Mouse (Mus musculus) cerebellum, postnatal 10 days (tissue): Measurements from ENCODE around the gene Gm21858.
"Not testable (repeated sequence)": the region's sequence is repeated elsewhere in the genome, so short reads cannot be mapped to it uniquely, and the experiment has no call there.

Experiments used
- DNase-seq, 2 experiments: peaks; one replicate each; pipeline ENCODE4 v3.0.0; 2021; ENCODE audit warnings: mixed read lengths in 2 of 2

Gm21858 gene

DNA sequence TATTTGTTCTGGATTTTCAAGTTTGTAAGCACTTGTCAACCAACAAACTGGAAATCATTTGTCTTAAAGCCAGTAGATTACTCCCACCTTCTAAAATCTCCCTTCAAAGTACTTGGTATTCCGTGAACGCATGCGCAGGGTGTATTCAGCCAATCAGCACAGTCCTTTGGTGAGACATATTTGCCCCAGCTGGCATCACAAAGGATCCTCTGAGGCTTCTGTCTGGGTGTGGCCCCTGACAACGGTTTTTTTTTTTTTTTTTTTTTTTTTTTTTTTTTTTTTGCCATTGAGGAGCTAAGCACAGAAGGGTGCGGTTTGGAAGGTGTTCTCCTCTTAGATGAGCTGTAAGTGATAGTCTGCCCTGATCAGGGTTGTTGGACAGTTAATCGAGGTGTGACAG is at the start of gene Gm21858:
Gene Gm21858, plus strand, starts transcription at position 301 of the 400 bp plus-strand sequence.
- not testable (repeated sequence) for DNase-seq
